Mouse (Mus musculus): ENCODE data around the gene Acot7. TPM values are rescaled to one million over a fixed set of nuclear protein-coding genes. Genes with fewer than 3 reads are reported as not detected.

The Acot7 gene
- total and polyA plus RNA-seq, 2 experiments from 2014 or later: 249 to 488 TPM

GRCm38 (mm10) chr4:152271334-152271733 lies 93.4 kb downstream of the Acot7 start:
- H3K4me1 ChIP-seq (ENCODE audit: insufficient read depth, low read length): peaks cover 7% of the 10 kb centered on the region; the same call in 1 of the 2 replicates
- no peak for TF ChIP-seq CTCF (IDR thresholded peaks at IDR 0.05; ENCODE audit: low read depth)
- H3K36me3 ChIP-seq (ENCODE audit: insufficient read depth, low read length): no peaks in the 10 kb centered on the region
- H3K27ac ChIP-seq: no peak overlapping the region
- no peak for DNase-seq (ENCODE audit: low spot score)
- H3K27me3 ChIP-seq (ENCODE audit: insufficient read depth, low read length): no peaks in the 10 kb centered on the region
- no peak overlapping the region for H3K9ac ChIP-seq (replicated peaks; ENCODE audit: low read length)
- H3K9me3 ChIP-seq (ENCODE audit: low read length): no peaks in the 10 kb centered on the region
- 90% methylated on average over 11 of the region's 11 CpGs for WGBS
- ATAC-seq: no peak
- H3K4me2 ChIP-seq (ENCODE audit: low read depth, low read length): no peak overlapping the region
- H3K4me3 ChIP-seq (ENCODE audit: low read length): no peak overlapping the region

DNA sequence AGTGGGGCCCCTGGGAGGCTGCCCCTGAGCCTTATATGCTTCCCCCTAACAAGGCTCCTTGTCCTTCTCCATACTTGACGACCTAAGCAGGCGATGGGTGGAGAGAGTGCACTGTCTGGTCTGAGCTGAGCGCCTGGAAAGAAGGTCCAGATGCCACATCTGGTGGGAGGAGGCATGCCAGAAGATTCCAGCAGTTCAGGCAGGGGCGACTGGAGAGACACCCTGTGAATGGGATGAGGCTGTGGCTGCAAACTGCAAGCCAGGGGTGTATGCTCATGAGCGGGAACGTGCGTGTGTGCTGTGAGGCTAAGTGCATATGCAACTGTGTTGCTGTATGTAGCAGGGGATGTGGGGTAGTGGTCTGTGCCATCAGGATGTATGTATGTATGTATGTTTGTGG lies 94.1 kb downstream of the Acot7 start:
- Histone ChIP-seq H3K9ac (replicated peaks; ENCODE audit: low read length) (no peak overlapping the region), H3K27me3 (ENCODE audit: insufficient read depth, low read length) (no peaks in the 10 kb centered on the region), H3K4me1 (ENCODE audit: insufficient read depth, low read length) (peaks cover 7% of the 10 kb centered on the region; the same call in 1 of the 2 replicates), H3K36me3 (ENCODE audit: insufficient read depth, low read length) (no peaks in the 10 kb centered on the region), H3K4me2 (ENCODE audit: low read depth, low read length) (no peak overlapping the region), H3K9me3 (ENCODE audit: low read length) (no peaks in the 10 kb centered on the region), H3K27ac (no peak overlapping the region), H3K4me3 (ENCODE audit: low read length) (no peak overlapping the region)
- ATAC-seq (no peak), DNase-seq (ENCODE audit: low spot score) (no peak)
- 79% methylated on average over 7 of the region's 7 CpGs for WGBS
- no peak for TF ChIP-seq CTCF (IDR thresholded peaks at IDR 0.05; ENCODE audit: low read depth)

DNA sequence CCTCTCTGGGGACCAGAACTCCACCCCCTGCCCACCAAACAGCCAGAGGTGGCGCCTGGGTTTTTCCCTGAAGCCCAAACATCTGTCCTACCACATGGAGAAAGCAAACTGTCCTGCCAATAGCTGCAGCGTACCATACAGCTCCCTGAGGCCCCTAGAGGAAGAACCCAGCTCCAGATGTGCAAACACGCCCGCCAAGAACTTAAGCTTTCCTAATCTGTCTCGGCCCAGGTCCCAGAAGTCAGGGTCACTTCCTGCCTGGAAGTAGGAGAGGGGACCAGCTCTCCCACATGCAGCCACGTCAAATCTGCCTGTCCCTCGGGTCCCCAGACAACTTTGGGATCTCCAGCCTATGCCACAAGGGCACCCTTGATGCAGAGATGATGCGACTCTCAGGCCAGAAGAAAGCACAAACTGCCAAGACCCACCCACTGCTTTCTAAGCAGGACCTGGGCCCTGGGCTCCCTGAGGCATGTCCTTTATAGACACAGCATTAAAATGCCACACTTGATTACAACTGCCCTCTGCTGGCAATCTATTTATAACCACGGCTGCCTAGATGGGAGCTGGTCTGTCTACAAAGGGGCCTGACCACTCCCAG lies 94.6 kb downstream of the Acot7 start:
- Histone ChIP-seq H3K27ac (peak overlapping the region; percentile 75), H3K9ac (replicated peaks; ENCODE audit: low read length) (no peak overlapping the region), H3K36me3 (ENCODE audit: insufficient read depth, low read length) (no peaks in the 10 kb centered on the region), H3K4me3 (ENCODE audit: low read length) (no peak overlapping the region), H3K27me3 (ENCODE audit: insufficient read depth, low read length) (no peaks in the 10 kb centered on the region), H3K9me3 (ENCODE audit: low read length) (no peaks in the 10 kb centered on the region), H3K4me1 (ENCODE audit: insufficient read depth, low read length) (peaks cover 7% of the 10 kb centered on the region; the same call in 1 of the 2 replicates), H3K4me2 (ENCODE audit: low read depth, low read length) (no peak overlapping the region)
- TF ChIP-seq CTCF (IDR thresholded peaks at IDR 0.05; ENCODE audit: low read depth): peak; percentile 48
- WGBS: 38% methylated on average over 9 of the region's 9 CpGs
- ATAC-seq: no peak
- DNase-seq (ENCODE audit: low spot score): peak; percentile 65

- peak overlapping the region; percentile 75 for H3K27ac ChIP-seq
- no peak for TF ChIP-seq CTCF (IDR thresholded peaks at IDR 0.05; ENCODE audit: low read depth)
- DNase-seq (ENCODE audit: low spot score) (no peak), ATAC-seq (no peak)
- H3K4me3 ChIP-seq (ENCODE audit: low read length): peak overlapping the region; percentile 61; the same call in 1 of the 2 replicates
- H3K9me3 ChIP-seq (ENCODE audit: low read length): no peaks in the 10 kb centered on the region
- 33% methylated on average over 3 of the region's 3 CpGs for WGBS
- H3K4me1 ChIP-seq (ENCODE audit: insufficient read depth, low read length): peaks cover 7% of the 10 kb centered on the region; the same call in 1 of the 2 replicates
- H3K9ac ChIP-seq (replicated peaks; ENCODE audit: low read length): no peak overlapping the region
- H3K27me3 ChIP-seq (ENCODE audit: insufficient read depth, low read length): no peaks in the 10 kb centered on the region
- no peaks in the 10 kb centered on the region for H3K36me3 ChIP-seq (ENCODE audit: insufficient read depth, low read length)
- H3K4me2 ChIP-seq (ENCODE audit: low read depth, low read length): peak overlapping the region; percentile 86
Measured at GRCm38 (mm10) chr4:152273191-152273590, 95.3 kb downstream of the Acot7 start.

GRCm38 (mm10) chr4:152273621-152274236 lies 95.8 kb downstream of the Acot7 start, which contains the start of gene Gpr153:
Gene Gpr153, plus strand, starts transcription at chr4:152274232.
- DNase-seq (ENCODE audit: low spot score): peak; percentile 77
- Histone ChIP-seq H3K4me2 (ENCODE audit: low read depth, low read length) (peak within 1 kb of the TSS; percentile 86), H3K27me3 (ENCODE audit: insufficient read depth, low read length) (no peaks in the 10 kb centered on the region), H3K9ac (replicated peaks; ENCODE audit: low read length) (peak within 1 kb of the TSS; percentile 79), H3K9me3 (ENCODE audit: low read length) (no peaks in the 10 kb centered on the region), H3K36me3 (ENCODE audit: insufficient read depth, low read length) (no peaks in the 10 kb centered on the region), H3K4me1 (ENCODE audit: insufficient read depth, low read length) (peaks cover 8% of the 10 kb centered on the region; the same call in 1 of the 2 replicates), H3K4me3 (ENCODE audit: low read length) (peak within 1 kb of the TSS; percentile 61), H3K27ac (peak within 1 kb of the TSS; percentile 75)
- no peak for TF ChIP-seq CTCF (IDR thresholded peaks at IDR 0.05; ENCODE audit: low read depth)
- 1% methylated on average over 25 of the region's 48 CpGs for WGBS
- peak; percentile 66 for ATAC-seq

GRCm38 (mm10) chr4:152274681-152275131 lies 96.8 kb downstream of the Acot7 start:
- Histone ChIP-seq H3K9ac (replicated peaks; ENCODE audit: low read length) (peak overlapping the region; percentile 79), H3K27me3 (ENCODE audit: insufficient read depth, low read length) (no peaks in the 10 kb centered on the region; the same call in 1 of the 2 replicates), H3K9me3 (ENCODE audit: low read length) (no peaks in the 10 kb centered on the region), H3K36me3 (ENCODE audit: insufficient read depth, low read length) (no peaks in the 10 kb centered on the region), H3K4me2 (ENCODE audit: low read depth, low read length) (peak overlapping the region; percentile 86), H3K4me3 (ENCODE audit: low read length) (peak overlapping the region; percentile 61), H3K27ac (peak overlapping the region; percentile 75; the same call in 1 of the 2 replicates), H3K4me1 (ENCODE audit: insufficient read depth, low read length) (peaks cover 10% of the 10 kb centered on the region; the same call in 1 of the 2 replicates)
- DNase-seq (ENCODE audit: low spot score) (peak; percentile 66), ATAC-seq (0 out of 2 replicates have a peak, but pooled peaks have one; percentile 18)
- TF ChIP-seq CTCF (IDR thresholded peaks at IDR 0.05; ENCODE audit: low read depth): no peak
- 4% methylated on average over 20 of the region's 20 CpGs for WGBS
